Mouse (Mus musculus) cerebellum, adult 11-12 months (tissue): ENCODE results near the gene Olfr1219.

Source experiments
- DNase-seq: peaks from one replicate; pipeline ENCODE4 v3.0.0; 2022

Olfr1219 gene

DNA sequence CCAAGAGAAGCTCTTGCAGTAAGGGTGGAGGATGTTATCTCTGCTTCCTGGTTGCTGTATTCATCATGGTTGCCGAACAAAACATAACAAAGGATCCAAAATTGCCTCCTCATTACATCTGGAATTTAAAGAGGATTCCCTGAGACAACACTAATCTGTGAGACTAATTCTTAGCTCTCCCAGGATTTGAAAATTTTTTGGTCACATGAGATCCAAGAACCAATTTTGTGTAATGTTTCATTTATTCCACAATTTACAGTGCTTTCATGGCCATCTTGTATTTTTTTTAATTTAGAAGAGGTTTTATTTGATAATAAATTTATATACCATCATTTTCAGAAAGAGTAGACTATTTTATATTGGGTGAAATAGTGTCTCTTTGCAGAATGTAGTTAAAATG, at the start of gene Olfr1219:
Gene Olfr1219, minus strand, starts transcription at position 101 of the 400 bp plus-strand sequence.
- DNase-seq: no peak

- DNase-seq: no peak
These were observed 49.6 kb upstream of the Olfr1219 start, which contains the start of gene Olfr1222 for GRCm38 (mm10) chr2:89132954-89133353. Olfr1222 (minus strand) TSS chr2:89133054.

DNA sequence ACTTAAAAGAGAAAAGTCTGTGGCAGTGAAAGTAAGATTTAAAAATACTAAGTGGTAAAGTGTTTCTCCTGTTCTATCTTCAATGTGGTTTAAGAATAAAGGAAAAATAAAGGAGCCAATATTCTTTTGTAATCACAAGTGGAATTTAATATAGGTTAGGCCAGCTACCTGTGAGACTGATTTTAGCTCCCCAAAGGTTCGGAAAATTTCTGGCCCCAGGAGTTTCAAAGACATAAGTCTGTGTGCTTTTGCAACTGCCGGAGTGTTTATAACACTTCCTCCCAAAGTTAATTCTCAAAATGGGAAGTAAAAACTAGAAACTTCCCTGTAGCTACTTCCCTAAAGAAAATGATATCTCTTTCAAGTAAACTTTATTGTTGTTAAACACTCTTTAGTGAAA, 33.9 kb upstream of the Olfr1219 start, which contains the start of gene Olfr1221:
Gene Olfr1221, minus strand, starts transcription at position 101 of the 400 bp plus-strand sequence.
- no peak for DNase-seq

GRCm38 (mm10) chr2:89106735-89107134, 23.4 kb upstream of the Olfr1219 start, which contains the start of gene Olfr1220:
Olfr1220 (minus strand) TSS chr2:89106835.
- DNase-seq: no peak

DNA sequence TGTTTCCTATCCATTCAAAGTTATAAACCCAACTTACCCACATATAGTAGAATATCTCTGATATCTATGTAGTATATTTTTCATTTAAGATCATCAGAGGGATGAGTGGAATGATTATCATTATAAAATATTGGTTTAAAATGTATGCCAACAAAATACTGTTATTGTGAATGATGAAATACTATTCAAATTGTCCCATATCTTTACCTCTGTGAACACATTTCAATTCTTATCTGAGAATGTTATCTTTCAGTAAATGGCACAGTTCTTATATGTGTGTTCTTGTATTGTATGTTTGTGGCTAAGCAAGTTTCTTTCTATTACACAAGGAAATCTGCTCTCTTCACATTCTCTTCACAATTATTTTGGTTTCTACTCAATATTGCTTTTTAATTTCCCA, 22.3 kb upstream of the Olfr1219 start:
- DNase-seq: no peak

DNA sequence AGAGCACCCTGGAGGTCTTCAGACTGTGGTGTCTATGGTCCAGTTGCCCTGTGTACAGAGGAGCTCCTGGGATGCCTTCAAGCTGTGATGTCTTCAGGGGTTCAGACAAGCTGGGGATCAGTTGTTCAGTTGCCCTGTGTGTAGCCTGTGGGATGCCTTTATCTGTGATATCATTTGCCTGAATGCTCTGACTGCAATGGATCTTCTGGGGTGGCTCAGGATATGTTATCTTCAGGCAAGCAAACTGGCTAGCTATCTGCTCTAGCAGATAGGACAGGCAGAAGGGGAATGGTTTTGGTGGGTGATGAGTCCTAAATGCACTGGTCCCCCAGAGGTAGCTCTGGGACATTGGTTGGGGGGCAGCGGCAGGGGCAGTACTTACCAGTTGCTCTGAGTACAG, 10.5 kb upstream of the Olfr1219 start:
- DNase-seq: no peak

- no peak for DNase-seq
These were observed 1.8 kb downstream of the Olfr1219 start for GRCm38 (mm10) chr2:89081487-89081886.

GRCm38 (mm10) chr2:89061087-89061486, 22.2 kb downstream of the Olfr1219 start, which contains the start of gene Olfr1218:
Olfr1218 (minus strand) TSS chr2:89061187.
- DNase-seq: no peak

GRCm38 (mm10) chr2:89031965-89032364, 51.3 kb downstream of the Olfr1219 start, which contains the start of gene Olfr1217:
Olfr1217 (minus strand) TSS chr2:89032065.
- DNase-seq: no peak
